Mouse (Mus musculus) c-Kit-positive CD71-positive TER-119-negative erythroid progenitor cells, embryonic 14.5 days (primary cell): ENCODE data around the gene Frmd4b.

Experiments used
- DNase-seq: peaks from one replicate; pipeline ENCODE4 v3.0.0-alpha.2; 2013; ENCODE audit warnings: low read depth

Frmd4b gene

GRCm38 (mm10) chr6:97617266-97617743 lies at the start of gene Frmd4b:
Gene Frmd4b, minus strand, starts transcription at chr6:97617541.
- DNase-seq: peak; percentile 1

- no peak for DNase-seq
Measured at GRCm38 (mm10) chr6:97666417-97666816, 49.1 kb upstream of the Frmd4b start.

DNA sequence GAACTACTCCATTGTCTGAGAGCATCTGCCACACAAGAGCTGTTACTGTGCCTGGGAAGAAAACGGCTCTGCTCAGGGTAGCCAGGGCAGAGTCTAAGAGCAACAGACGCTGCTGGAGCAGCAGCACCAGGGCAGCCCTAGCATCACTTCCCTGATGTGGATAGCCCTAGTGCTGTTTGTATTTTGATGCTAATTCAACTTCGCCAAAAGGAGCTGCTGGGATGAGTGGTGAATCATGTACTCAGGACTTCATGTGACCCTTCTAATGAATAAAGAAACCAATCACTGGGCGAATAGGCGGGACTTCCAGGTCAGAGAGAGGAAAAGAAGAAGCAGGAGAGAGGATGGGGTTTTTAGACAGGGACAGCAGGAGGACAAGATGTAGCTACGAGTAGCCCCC lies 41.6 kb upstream of the Frmd4b start:
- DNase-seq: no peak

DNA sequence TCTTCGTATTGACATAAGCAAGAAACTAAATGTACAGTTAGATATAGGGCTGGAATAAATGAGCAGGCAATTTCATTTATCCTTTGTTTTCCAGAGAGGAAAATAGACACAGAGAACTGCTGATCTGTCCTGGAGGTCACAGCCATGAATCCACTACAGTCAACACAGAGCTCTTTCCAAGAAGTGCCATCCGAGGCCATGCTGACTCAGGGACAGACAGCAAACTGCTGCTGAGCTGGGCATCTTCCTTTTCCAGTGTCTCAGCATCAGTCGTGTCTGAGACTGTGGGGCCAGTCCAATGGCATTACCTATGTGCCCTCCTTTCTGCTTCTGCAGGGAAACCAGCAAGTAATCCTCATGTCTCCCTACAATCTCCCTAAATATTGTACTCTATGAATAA lies 38.6 kb upstream of the Frmd4b start:
- no peak for DNase-seq

- DNase-seq: no peak
Measured at GRCm38 (mm10) chr6:97647501-97647900, 30.2 kb upstream of the Frmd4b start.

DNA sequence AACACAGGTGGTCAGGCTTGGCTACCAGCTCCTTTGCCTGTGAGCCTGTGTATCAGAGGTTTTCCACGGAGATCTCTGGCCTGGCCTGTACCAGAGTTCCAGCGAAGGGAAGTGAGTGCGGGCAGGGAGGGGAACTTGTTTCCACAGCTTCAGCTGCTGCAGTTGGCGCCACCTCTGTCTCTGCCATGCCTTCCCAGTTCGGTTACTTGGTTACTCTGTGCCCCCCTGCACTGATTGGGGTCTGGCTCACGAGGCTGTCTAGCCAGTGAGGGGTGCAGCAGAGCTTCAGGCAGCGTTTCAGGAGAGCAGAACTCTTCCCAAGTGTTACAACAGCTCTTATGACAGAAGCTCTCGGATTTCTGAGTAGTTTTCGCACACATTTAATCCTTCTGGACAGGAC lies 6.0 kb upstream of the Frmd4b start:
- no peak for DNase-seq

DNA sequence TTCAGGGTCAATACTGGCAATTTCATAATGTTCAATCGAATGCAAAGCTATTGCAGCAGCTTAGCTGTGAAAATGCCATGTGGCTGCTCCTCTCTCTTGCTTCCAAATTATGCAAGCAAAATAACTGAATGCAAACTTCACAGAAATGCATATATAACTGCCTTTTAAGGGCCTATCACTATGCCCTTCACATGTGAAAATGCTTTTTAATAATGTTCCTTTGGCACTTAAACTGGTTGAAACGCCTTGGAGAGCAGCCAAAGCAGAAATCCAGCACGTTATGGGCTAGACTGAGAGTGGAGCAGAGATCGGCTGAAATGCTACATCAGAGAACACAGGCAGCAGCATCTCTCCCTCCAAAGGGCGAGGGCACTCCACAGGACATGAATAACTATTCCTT lies 4.9 kb upstream of the Frmd4b start:
- DNase-seq: no peak

GRCm38 (mm10) chr6:97617774-97618173 lies 433 bp upstream of the Frmd4b start:
- no peak for DNase-seq

GRCm38 (mm10) chr6:97616658-97617265 lies 579 bp downstream of the Frmd4b start:
- DNase-seq: no peak

DNA sequence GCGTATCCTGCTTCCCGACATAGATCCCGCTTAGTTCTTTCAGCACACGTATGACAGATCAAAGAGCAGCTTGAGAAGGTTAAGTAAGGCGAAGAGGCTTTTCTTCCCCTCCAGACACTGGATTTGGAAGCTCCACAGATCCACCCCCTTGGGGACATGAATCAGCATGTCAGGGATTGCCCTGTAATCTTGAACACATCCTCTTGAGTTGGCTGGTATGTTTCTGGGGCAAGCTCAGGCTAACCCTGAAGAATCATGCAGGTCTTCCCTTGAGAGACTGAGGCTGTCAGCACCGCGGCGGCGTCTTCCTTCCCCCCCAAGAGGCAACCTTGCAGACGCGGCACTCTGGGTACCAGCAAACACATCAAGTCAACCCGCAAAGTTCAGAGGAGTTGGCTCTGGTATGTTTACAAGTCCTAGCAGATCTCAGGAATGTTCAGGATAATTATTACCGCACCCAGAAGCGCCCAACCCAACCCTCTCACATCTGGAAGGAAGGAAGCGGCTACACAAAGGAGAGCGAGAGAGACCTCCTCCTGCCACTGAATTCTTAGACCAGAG lies 1.4 kb downstream of the Frmd4b start:
- no peak for DNase-seq

DNA sequence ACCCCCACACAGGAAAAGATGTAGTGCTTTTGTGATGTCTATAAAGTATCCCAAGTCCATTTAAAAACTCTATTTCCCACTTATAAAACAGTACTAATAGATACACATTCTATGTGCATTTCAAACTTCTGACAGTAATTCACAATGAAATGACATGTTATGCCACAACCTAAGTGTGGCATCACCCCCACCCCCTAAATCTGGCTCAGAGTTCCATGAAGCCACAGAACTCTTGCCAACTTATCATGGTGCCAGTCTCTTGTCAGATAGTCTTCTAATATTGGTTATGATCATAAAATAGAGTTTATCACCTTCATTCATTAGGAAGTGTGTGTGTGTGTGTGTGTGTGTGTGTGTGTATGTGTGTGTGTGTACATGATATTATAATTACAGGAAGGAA lies 3.2 kb downstream of the Frmd4b start:
- no peak for DNase-seq

DNA sequence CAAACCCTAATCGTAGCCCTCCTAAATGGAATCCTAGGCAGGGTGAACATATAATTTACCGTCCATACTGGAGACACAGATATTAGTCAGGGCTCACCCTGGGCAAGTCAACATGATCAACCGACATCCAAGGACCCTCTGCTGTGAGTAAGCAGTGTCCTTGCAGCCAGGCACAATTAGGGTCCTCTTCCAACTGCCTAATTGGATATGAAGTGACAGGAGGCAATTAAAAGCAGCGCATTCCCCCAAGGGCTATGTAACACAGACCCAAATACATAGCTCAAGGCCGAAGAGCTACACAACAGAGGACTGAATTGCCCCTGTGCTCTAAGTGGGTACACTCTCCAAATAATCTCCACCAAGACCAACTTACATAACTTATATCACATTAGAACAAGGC lies 4.5 kb downstream of the Frmd4b start:
- no peak for DNase-seq

DNA sequence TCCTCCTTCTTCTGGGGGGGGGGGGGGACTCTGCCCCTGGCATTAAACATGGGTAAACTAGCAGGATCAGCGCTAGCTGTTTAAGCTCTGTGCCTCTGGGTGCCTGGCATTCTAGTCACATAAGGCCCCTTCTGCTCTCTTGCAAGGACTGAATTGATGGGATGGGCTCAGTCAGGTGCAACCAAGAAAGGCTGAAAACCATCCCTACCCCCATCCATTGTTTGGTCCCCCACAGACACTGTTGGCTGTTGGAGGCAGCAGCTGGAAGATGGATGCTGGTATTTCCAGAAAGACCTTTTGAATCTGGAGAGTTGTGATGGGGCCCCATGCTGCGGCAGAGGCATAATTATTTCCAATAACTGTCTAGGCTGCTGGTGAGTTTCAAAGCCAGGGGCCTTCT lies 7.3 kb downstream of the Frmd4b start:
- DNase-seq: no peak

GRCm38 (mm10) chr6:97607646-97608045 lies 9.7 kb downstream of the Frmd4b start:
- DNase-seq: no peak

DNA sequence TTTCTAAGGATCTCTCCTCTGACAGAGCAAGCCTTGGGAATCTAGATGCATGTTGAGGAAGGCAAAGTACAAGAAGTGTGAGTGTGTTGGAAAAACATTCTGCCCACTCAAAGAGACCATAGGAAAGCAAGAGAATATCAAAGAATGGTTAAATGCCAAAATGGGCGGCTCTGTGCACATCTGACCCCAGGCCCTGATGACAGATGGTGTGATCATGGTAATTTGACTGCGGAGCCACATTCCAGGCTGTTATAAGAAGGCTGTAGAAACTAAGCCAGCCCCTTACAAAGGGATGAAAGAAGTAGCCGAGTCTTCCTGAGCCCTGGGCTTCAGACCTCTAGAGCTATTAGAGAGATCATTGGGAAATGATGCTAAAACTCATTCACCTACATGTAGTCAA lies 22.1 kb downstream of the Frmd4b start:
- DNase-seq: no peak

- DNase-seq: no peak
Measured at GRCm38 (mm10) chr6:97594589-97594988, 22.8 kb downstream of the Frmd4b start.

- no peak for DNase-seq
Measured at GRCm38 (mm10) chr6:97590230-97590629, 27.1 kb downstream of the Frmd4b start.

DNA sequence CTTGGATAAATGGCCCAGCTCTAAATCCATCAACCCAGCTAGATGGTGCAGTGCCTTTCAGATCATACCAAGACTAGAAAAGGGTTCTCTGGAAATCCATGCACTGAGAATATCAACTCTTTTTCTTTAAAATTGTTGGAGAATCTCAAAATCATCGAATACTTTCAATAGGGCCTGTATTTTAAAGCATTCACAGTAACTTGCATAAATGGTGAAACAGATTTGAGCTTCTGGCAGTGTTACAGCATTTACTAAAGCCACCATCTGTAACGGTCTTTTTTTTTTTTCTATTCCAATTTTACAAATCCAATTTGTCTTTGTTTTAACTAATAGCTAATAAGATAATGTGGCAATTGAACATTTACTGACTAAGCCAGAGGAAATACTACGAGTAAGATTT lies 27.8 kb downstream of the Frmd4b start:
- DNase-seq: no peak

- DNase-seq: no peak
Measured at GRCm38 (mm10) chr6:97589031-97589430, 28.3 kb downstream of the Frmd4b start.

- DNase-seq: no peak
Measured at GRCm38 (mm10) chr6:97586606-97587005, 30.7 kb downstream of the Frmd4b start.

- DNase-seq: no peak
Measured at GRCm38 (mm10) chr6:97586024-97586423, 31.3 kb downstream of the Frmd4b start.

DNA sequence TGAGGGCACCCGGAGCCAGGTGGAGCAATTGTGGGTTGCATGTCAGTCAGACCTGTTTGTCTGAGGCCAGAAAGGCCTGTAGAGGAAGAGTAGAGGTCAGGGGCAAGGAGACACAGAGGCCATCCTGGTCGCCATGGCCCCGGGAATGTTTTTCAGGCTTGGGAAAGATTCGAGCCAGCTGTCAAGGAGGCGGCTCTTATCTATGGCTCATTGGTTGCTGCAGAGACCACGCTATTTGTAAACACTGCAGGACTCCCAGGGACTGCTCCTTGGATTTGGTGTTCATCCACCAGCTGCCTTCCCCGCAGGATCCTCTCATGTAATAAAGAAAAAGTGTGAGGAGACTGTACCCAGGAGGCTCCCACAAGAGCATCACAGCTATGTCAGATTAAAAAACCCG lies 34.6 kb downstream of the Frmd4b start:
- DNase-seq: no peak

DNA sequence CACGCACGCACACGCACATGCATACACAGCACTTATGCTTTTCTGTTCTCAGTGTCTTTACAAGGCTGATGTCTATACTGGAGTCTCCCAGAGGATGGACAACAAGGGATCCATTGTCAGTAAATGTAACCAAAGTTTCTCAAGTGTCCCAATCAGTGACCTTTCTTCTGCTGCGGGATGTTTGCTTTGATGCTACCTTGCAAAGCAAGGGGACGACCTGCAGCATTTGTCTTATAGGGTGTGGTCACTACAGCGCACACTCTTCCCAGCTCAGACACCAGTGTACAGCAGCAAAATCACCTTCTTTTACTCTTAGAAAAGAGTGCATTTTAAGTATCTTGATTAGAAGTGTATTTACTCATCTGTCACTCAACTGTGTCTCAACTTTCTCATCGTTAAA lies 35.4 kb downstream of the Frmd4b start:
- no peak for DNase-seq

GRCm38 (mm10) chr6:97580479-97581030 lies 36.8 kb downstream of the Frmd4b start:
- no peak for DNase-seq
